Mouse (Mus musculus): Measurements from ENCODE around the gene Gfi1b. TPM values are rescaled to one million over a fixed set of nuclear protein-coding genes. Genes with fewer than 3 reads are reported as not detected.
A peak's percentile ranks its signal among the peaks of the same experiment; 100 is the strongest.

Gfi1b gene
- total and polyA plus RNA-seq, 3 experiments, result 82.9 to 277 (median 194) TPM

DNA sequence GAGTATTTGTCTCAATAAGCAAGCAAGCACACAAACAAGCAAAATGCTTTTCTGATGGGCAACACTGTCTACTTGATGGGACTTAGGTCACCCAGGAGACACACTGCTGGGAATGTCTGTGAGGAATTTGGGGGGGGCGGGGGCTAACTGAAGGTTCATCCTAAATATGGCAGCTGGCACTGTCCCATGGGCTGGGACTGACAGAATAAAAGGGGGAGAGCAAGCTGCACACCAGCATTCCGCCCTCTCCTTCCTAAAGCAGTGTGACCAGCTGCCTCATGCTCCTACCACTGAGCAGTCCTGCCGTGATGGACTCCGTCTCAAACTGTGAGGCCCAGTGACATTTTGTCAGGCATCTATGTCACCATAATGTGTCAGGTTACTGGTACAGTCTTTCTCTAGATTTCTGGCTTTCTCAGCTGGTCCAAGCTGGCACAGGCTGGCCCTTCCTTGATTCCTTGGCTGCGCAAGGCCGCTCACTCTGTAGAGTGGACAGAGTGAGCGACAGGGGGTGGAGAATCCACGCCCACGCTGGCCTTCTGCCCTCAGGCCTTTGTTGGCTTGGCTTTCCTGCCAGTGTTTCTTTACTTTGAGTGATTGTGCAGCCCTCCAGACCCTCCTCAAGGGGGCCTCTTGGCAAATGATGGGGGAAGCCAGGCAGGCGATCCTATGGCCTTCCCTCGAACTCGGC, 10.9 kb downstream of the Gfi1b start:
- H3K9ac ChIP-seq (ENCODE audit: control insufficient read depth, low read depth, low read length, poor library complexity, severe bottlenecking), result no peak overlapping the region
- peaks cover 3% of the 10 kb centered on the region for H3K79me2 ChIP-seq (ENCODE audit: control insufficient read depth, insufficient read depth, low read length, poor library complexity)
- H3K9me3 ChIP-seq (replicated peaks; ENCODE audit: insufficient read depth, low read length), result no peaks in the 10 kb centered on the region
- peaks cover 5 to 39% of the 10 kb centered on the region in 2 experiments; a peak in 3 of 4 replicates for H3K4me1 ChIP-seq (ENCODE audit: control insufficient read depth in 1 of 2, insufficient read depth in 2 of 2, low read length in 2 of 2)
- no peak overlapping the region for H3K27ac ChIP-seq (ENCODE audit: control insufficient read depth, low read depth, low read length)
- TF ChIP-seq MAX (IDR thresholded peaks at IDR 0.05; ENCODE audit: low read length) (no peak), USF2 (IDR thresholded peaks at IDR 0.05; ENCODE audit: borderline replicate concordance in 1 of 2, insufficient read depth in 1 of 2, low read depth in 1 of 2, low read length in 2 of 2) (no peak), POLR2A (IDR thresholded peaks at IDR 0.05; ENCODE audit: control insufficient read depth in 1 of 2, insufficient read depth in 1 of 2, low read depth in 1 of 2, low read length in 2 of 2, poor library complexity in 1 of 2) (0 out of 4 replicates have a peak, but pooled peaks of 1 of the 2 experiments have one; percentile 31)
- H3K4me3 ChIP-seq (ENCODE audit: control insufficient read depth in 1 of 2, insufficient read depth in 1 of 2, low read depth in 2 of 2, low read length in 2 of 2), result no peak overlapping the region
- peak; percentile 11 for DNase-seq (ENCODE audit: low read depth, low spot score)
- peaks cover 24 to 44% of the 10 kb centered on the region in 2 experiments for H3K36me3 ChIP-seq (ENCODE audit: control insufficient read depth in 1 of 2, insufficient read depth in 2 of 2, low read length in 2 of 2)
- no peaks in the 10 kb centered on the region for H3K27me3 ChIP-seq (ENCODE audit: control insufficient read depth in 1 of 2, insufficient read depth in 2 of 2, low read length in 2 of 2)

DNA sequence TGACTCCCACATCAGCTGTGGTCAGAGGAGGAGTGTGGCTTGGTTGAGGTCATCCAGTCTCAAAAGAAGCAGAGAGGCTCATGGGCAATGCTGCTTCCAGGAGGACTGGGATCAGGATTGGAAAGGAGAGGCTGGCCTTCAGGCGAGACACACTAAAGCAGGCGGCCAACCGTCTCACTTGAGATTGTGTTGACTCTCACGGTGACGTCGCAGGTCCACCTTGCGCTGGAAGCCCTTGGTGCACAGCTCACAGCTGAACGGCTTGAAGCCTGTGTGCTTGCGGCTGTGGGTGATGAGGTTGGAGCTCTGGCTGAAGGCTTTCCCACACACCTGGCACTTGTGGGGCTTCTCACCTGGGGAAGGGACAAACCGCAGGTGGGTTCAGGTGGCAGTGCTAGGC, 11.9 kb downstream of the Gfi1b start:
- no peaks in the 10 kb centered on the region for H3K27me3 ChIP-seq (ENCODE audit: control insufficient read depth in 1 of 2, insufficient read depth in 2 of 2, low read length in 2 of 2)
- peak; percentile 14 for DNase-seq (ENCODE audit: low read depth, low spot score)
- H3K36me3 ChIP-seq (ENCODE audit: control insufficient read depth in 1 of 2, insufficient read depth in 2 of 2, low read length in 2 of 2), result peaks cover 20 to 42% of the 10 kb centered on the region in 2 experiments
- no peaks in the 10 kb centered on the region for H3K9me3 ChIP-seq (replicated peaks; ENCODE audit: insufficient read depth, low read length)
- H3K4me1 ChIP-seq (ENCODE audit: control insufficient read depth in 1 of 2, insufficient read depth in 2 of 2, low read length in 2 of 2), result peaks cover 6 to 35% of the 10 kb centered on the region in 2 experiments; a peak in 3 of 4 replicates
- H3K4me3 ChIP-seq (ENCODE audit: control insufficient read depth in 1 of 2, insufficient read depth in 1 of 2, low read depth in 2 of 2, low read length in 2 of 2), result no peak overlapping the region
- TF ChIP-seq NRF1 (IDR thresholded peaks at IDR 0.05; ENCODE audit: insufficient read depth, low read depth, low read length, poor library complexity, severe bottlenecking), result no peak
- TF ChIP-seq E2F4 (IDR thresholded peaks at IDR 0.05; ENCODE audit: borderline replicate concordance, low read depth, low read length), result no peak
- H3K79me2 ChIP-seq (ENCODE audit: control insufficient read depth, insufficient read depth, low read length, poor library complexity), result no peaks in the 10 kb centered on the region; the same call in 1 of the 2 replicates
- no peak overlapping the region for H3K27ac ChIP-seq (ENCODE audit: control insufficient read depth, low read depth, low read length)
- H3K9ac ChIP-seq (ENCODE audit: control insufficient read depth, low read depth, low read length, poor library complexity, severe bottlenecking), result no peak overlapping the region

DNA sequence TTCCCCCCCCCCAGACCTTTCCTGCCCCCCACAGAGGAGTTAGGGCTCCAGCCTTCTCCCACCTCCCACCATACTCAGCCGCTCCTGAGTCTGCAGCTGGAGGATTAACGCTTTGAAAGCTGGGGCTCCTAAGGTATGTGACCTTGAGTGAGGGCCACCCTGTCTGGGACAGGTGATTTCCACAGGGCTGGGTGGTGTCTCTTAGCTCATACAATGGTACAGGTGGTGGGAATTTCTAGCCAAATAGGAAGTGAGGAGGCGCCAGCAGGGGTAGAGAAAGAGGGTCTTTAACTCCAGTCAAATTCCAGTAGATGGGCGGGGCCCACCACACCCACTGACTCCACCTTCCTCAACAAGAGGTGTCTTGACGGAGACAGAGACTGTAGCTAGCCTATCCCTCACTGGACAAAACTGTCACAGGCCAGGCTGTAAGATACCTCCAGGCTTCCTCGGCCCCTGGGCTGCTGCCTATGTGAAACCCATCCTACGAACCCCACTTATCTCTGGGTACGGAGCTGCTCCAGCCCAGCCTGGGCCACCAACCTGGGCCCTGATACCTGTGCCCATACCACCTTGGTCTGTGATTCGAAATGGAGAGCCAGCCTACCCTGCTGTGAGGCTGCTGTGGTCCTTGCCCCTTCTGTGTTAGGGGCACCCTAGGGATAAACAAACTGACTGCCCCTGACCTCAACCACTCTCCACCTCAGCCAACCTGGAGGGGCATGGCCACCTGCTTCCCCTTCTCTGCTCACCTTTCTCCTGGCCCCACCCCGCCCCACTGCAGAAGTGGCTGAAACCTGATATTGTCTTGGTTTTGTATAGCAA, 14.2 kb downstream of the Gfi1b start:
- H3K4me3 ChIP-seq (ENCODE audit: control insufficient read depth in 1 of 2, insufficient read depth in 1 of 2, low read depth in 2 of 2, low read length in 2 of 2), result no peak overlapping the region; a peak in 1 of 4 replicates
- DNase-seq (ENCODE audit: low read depth, low spot score), result peak; percentile 68
- H3K36me3 ChIP-seq (ENCODE audit: control insufficient read depth in 1 of 2, insufficient read depth in 2 of 2, low read length in 2 of 2), result peaks cover 5 to 50% of the 10 kb centered on the region in 2 experiments
- peak overlapping the region; percentile 93 for H3K27ac ChIP-seq (ENCODE audit: control insufficient read depth, low read depth, low read length)
- peaks cover 11 to 48% of the 10 kb centered on the region in 2 experiments for H3K4me1 ChIP-seq (ENCODE audit: control insufficient read depth in 1 of 2, insufficient read depth in 2 of 2, low read length in 2 of 2)
- no peaks in the 10 kb centered on the region for H3K9me3 ChIP-seq (replicated peaks; ENCODE audit: insufficient read depth, low read length)
- H3K79me2 ChIP-seq (ENCODE audit: control insufficient read depth, insufficient read depth, low read length, poor library complexity), result peaks cover under 1% of the 10 kb centered on the region; the same call in 1 of the 2 replicates
- H3K27me3 ChIP-seq (ENCODE audit: control insufficient read depth in 1 of 2, insufficient read depth in 2 of 2, low read length in 2 of 2), result no peaks in the 10 kb centered on the region
- peak overlapping the region; percentile 59 for H3K9ac ChIP-seq (ENCODE audit: control insufficient read depth, low read depth, low read length, poor library complexity, severe bottlenecking)
- TF ChIP-seq NELFE (IDR thresholded peaks at IDR 0.05; ENCODE audit: low read depth, low read length) (peak; percentile 29; the same call in 1 of the 2 replicates), EP300 (IDR thresholded peaks at IDR 0.05; ENCODE audit: low read depth in 1 of 2, low read length in 2 of 2) (no peak), CTCF (IDR thresholded peaks at IDR 0.05 in 2 of 3, conservative IDR thresholded peaks at IDR 0.05 in 1 of 3; ENCODE audit: control insufficient read depth in 1 of 3, insufficient read depth in 1 of 3, low read depth in 2 of 3, low read length in 3 of 3, poor library complexity in 1 of 3, severe bottlenecking in 1 of 3) (no peak), TCF12 (IDR thresholded peaks at IDR 0.05; ENCODE audit: low read depth, low read length) (no peak), NRF1 (IDR thresholded peaks at IDR 0.05; ENCODE audit: insufficient read depth, low read depth, low read length, poor library complexity, severe bottlenecking) (no peak), CHD1 (IDR thresholded peaks at IDR 0.05; ENCODE audit: low read depth, low read length) (no peak), HCFC1 (IDR thresholded peaks at IDR 0.05; ENCODE audit: low read depth, low read length) (peak; percentile 8; the same call in 1 of the 2 replicates), UBTF (IDR thresholded peaks at IDR 0.05; ENCODE audit: borderline replicate concordance, insufficient read depth, low read depth, low read length) (no peak), ZNF384 (IDR thresholded peaks at IDR 0.05; ENCODE audit: low read depth, low read length) (no peak), RCOR1 (IDR thresholded peaks at IDR 0.05; ENCODE audit: low read depth, low read length) (no peak; the same call in 1 of the 2 replicates), ZKSCAN1 (IDR thresholded peaks at IDR 0.05; ENCODE audit: low read depth, low read length) (no peak), SIN3A (IDR thresholded peaks at IDR 0.05; ENCODE audit: low read length) (no peak), RAD21 (IDR thresholded peaks at IDR 0.05; ENCODE audit: low read depth, low read length) (no peak), ZC3H11A (IDR thresholded peaks at IDR 0.05; ENCODE audit: low read depth, low read length) (no peak), ELF1 (IDR thresholded peaks at IDR 0.05; ENCODE audit: low read depth, low read length) (no peak), CHD2 (IDR thresholded peaks at IDR 0.05; ENCODE audit: low read length) (no peak), POLR2AphosphoS2 (IDR thresholded peaks at IDR 0.05; ENCODE audit: low read length) (peak; percentile 76), GABPA (IDR thresholded peaks at IDR 0.05; ENCODE audit: low read depth, low read length) (no peak)

Data from MEL (cell line).